Mouse (Mus musculus) lung, adult 2 months (tissue): ENCODE measurements at regions not wholly inside any gene's neighbourhood (a gene's known extent, or its start where the extent isn't known, plus 50 kb on each side); places are given as distances from the start of the nearest gene placed in this dataset.

Source experiments
- DNase-seq: peaks from one replicate; pipeline ENCODE4 v3.0.0; 2022
- H3K4me1 ChIP-seq: fragments of 200-500 bp; 2 replicates; pipeline ENCODE4 v1.6.1; 2011; ENCODE audit warnings: low read length; ENCODE audit not compliant: control insufficient read depth, insufficient read depth
- H3K4me3 ChIP-seq: fragments of 200-500 bp; replicated peaks from 2 replicates; pipeline ENCODE3; 2011; ENCODE audit warnings: low read depth, mild to moderate bottlenecking, control low read depth, low read length; ENCODE audit errors: extremely low read depth
- CTCF ChIP-seq: fragments of 200-500 bp; IDR thresholded peaks from 2 replicates; pipeline ENCODE4 v1.5.1; 2011; ENCODE audit warnings: mild to moderate bottlenecking, low read length, control low read depth; ENCODE audit not compliant: insufficient read depth
- POLR2A ChIP-seq: fragments of 200-500 bp; IDR thresholded peaks from 2 replicates; pipeline ENCODE4 v1.6.1; 2011; ENCODE audit warnings: low read depth, mild to moderate bottlenecking, control low read depth, low read length, borderline replicate concordance; ENCODE audit errors: extremely low read depth
- WGBS: fragments of 180-500 bp; shearing (Covaris S2); methylation state at CpG from one replicate; pipeline ENCODE4 v1.1.7; 2018; 5-methylcytosine and 5-hydroxymethylcytosine counted together

DNA sequence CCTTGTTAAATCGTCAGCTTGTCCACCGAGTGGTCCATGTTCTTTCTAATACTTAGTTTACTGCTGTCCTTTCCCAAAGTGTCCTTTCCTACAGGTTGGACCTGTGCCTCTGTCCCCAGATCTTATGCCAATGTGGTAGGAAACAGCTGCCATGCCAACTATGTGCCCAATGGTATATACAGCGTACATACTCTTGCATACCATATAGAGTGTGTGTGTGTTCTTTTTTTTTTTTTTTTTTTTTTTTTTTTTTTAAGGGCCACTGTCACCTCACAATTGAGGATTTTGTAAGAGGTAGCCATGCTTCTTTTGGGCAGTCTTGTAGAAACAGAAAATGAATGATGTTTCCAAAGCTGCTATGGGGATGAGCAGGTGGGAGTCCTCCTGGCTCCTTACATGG lies 1163.2 kb upstream of the A1bg start:
- Histone ChIP-seq H3K4me3 (no peak overlapping the region), H3K4me1 (no peaks in the 10 kb centered on the region)
- no peak for TF ChIP-seq CTCF
- no peak for TF ChIP-seq POLR2A
- WGBS, result 95% methylated on average over 3 of the region's 3 CpGs
- no peak for DNase-seq

DNA sequence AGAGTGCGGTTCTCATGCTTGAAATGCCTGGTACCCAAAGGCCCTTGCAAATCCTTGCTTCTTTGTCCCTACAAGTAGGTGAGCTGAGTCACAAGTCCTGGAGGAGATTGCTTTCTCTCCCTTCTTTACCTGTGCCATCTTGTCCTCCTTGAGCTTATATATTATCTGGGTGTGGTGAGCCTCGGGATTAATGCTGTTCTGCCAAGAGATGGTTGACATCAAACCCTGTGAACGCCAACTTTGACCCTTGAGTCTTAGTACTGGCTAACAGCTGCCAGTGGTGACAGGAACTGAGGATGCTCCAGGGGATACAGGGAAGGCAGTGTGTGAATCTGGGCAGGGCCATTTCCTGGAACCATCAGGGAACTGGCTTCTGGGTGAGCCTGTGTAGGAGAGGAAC lies 1160.5 kb upstream of the A1bg start:
- DNase-seq, result no peak
- no peak overlapping the region for H3K4me3 ChIP-seq
- WGBS, result 85% methylated on average over 3 of the region's 3 CpGs
- peaks cover 3% of the 10 kb centered on the region for H3K4me1 ChIP-seq
- TF ChIP-seq POLR2A (no peak), CTCF (no peak)

DNA sequence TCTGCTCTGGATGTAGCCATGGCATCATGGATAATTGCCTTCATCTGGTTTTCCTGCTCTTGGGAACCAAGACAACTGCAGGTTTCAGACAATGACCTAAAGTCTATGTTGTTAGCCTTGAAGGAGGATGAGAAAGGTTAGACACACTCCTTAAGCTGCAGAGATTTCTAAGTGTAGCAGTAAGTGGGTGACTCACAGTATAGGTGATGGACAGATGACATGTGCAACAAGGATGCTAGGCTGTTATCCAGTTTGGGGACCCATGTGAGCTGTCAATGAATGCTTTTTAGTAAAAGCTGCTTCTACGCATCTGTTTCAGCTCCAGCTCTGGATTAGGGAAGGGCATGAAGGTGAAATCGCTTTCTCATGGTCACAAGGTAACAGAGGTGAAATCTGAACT lies 1159.7 kb upstream of the A1bg start:
- WGBS, result 97% methylated on average over 2 of the region's 2 CpGs
- Histone ChIP-seq H3K4me1 (peaks cover 3% of the 10 kb centered on the region), H3K4me3 (no peak overlapping the region)
- TF ChIP-seq POLR2A (no peak), CTCF (no peak)
- DNase-seq, result no peak

GRCm38 (mm10) chr15:62079155-62080109 lies 1156.6 kb upstream of the A1bg start:
- WGBS, result 37% methylated on average over 9 of the region's 9 CpGs
- H3K4me3 ChIP-seq, result no peak overlapping the region
- TF ChIP-seq POLR2A, result no peak
- TF ChIP-seq CTCF, result no peak
- H3K4me1 ChIP-seq, result peaks cover 3% of the 10 kb centered on the region
- DNase-seq, result peak; percentile 76

DNA sequence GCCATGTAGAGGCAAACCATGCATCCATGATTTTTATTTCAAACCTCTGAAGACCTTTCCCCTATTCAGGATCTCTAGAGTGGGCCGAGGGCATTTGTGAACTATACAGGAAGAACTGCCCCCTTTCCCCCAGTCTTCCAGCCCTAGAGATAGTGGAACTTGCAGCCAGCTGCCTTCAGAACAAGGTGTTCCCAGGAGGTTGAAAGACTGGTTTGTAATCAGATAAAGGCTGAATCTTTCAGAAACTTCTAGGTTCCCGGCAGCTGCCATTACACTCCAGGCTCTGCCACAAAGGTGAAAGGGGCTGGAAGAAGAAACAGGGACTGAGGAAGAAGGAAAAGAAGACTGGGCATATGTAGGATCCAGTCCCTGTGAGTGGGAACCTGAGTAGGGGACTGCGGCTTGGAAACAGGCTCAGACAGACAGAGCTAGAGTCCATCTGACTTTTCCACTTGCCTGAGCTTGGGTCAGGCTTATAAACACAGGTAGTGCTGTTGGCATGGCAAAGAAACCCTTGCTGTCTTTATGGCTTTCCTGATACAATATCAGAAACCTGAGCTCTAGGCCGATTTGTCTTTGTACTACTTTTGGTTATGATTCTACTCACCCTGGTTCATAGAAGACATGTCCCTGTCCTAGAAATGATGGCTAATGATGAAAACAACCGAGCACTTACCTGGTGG lies 1153.9 kb upstream of the A1bg start:
- TF ChIP-seq CTCF, result no peak
- no peak for TF ChIP-seq POLR2A
- no peak for DNase-seq
- Histone ChIP-seq H3K4me3 (no peak overlapping the region), H3K4me1 (peaks cover 3% of the 10 kb centered on the region)
- WGBS, result 90% methylated on average over 5 of the region's 5 CpGs

- H3K4me3 ChIP-seq, result no peak overlapping the region
- WGBS, result 96% methylated on average over 4 of the region's 4 CpGs
- peaks cover 3% of the 10 kb centered on the region for H3K4me1 ChIP-seq
- no peak for DNase-seq
- TF ChIP-seq POLR2A (no peak), CTCF (no peak)
Observed at GRCm38 (mm10) chr15:62074735-62075134, 1151.9 kb upstream of the A1bg start.

DNA sequence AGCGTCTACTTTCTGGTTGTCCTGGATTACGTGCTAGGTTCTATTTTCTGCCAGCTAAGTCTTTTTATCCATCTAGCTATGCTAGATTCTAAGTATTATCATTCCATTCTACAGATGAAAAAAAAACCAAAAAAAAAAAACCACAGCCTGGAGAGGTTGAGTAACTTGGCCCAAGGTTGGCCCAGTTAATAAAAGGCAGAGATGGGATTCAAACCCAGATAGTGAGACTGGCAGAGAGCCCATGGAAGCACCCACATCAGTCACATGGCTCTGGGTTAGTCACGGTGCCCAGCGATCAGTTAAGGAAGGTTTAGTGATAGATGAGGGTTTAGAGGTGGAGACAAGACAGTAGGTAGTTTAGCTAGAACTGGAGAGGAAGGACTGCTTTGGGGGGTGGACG lies 1150.8 kb upstream of the A1bg start:
- no peak for DNase-seq
- no peaks in the 10 kb centered on the region for H3K4me1 ChIP-seq
- 93% methylated on average over 5 of the region's 5 CpGs for WGBS
- no peak for TF ChIP-seq CTCF
- no peak for TF ChIP-seq POLR2A
- H3K4me3 ChIP-seq, result no peak overlapping the region

DNA sequence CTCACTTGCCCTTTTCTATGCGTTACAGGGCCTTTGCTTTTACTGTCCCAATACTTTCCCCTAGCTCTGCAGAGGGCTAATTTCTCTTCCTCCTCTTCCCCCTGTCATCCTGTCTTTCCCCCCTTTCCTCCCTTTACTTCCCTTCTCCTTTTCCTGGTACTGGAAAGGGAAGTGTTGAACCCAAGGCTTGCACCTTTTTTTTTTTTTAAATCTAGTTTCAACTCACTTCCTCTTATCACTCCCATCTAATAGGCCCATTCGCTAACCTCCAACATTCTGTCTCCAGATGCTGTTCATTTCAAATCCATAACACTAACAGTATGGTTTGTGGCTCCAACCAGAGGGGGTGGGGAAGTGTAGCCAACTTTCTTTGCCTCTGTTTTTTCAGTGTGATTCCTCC lies 1148.5 kb upstream of the A1bg start:
- TF ChIP-seq CTCF, result no peak
- no peak for TF ChIP-seq POLR2A
- DNase-seq, result no peak
- no peaks in the 10 kb centered on the region for H3K4me1 ChIP-seq
- 81% methylated on average over 2 of the region's 2 CpGs for WGBS
- no peak overlapping the region for H3K4me3 ChIP-seq

DNA sequence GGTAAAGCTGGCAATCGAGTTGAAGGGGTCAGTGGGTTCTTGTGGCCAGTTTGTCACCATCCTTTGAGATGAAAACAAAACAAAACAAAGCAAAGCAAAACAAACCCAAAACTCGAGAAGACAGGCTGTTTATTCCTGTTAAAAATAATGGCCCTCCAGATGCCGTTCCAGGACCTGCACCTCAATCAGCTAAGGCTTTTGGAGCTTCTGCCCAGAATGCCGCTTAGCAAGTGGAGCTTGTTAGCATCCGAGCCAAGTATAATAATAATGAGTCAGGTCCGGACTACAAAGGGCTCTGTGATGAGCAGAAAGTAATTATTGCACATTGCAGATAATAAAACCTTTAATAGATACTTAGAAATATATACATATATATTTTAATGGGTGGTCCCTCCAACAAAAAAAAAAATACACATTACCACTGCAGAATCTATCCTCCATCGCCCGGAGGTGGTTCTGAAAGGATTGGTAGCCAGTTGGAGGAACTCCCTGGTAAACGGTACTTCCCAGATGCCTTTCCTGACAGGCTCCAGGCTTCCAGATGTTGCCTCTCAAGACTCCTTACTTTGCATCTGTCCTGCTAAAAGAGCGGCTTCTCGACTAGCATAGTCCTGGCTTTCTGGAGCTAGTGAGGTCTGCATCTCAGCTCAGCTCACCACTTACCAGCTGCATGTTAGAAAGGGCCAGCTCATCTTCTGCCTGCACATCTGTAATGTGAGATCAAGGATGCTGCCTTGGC lies 1145.8 kb upstream of the A1bg start:
- 61% methylated on average over 11 of the region's 11 CpGs for WGBS
- no peak for DNase-seq
- Histone ChIP-seq H3K4me3 (no peak overlapping the region), H3K4me1 (no peaks in the 10 kb centered on the region)
- TF ChIP-seq POLR2A, result no peak
- no peak for TF ChIP-seq CTCF

- H3K4me3 ChIP-seq, result no peak overlapping the region
- TF ChIP-seq POLR2A (no peak), CTCF (no peak)
- DNase-seq, result no peak
- H3K4me1 ChIP-seq, result no peaks in the 10 kb centered on the region
- 94% methylated on average over 3 of the region's 3 CpGs for WGBS
Observed at GRCm38 (mm10) chr15:62064399-62064798, 1141.6 kb upstream of the A1bg start.
